Mouse (Mus musculus): ENCODE measurements around the gene Cant1.

- TF ChIP-seq MAFK (IDR thresholded peaks at IDR 0.05; ENCODE audit: insufficient read depth, low read depth, low read length) (no peak), ZC3H11A (IDR thresholded peaks at IDR 0.05; ENCODE audit: borderline replicate concordance, low read depth, low read length) (no peak), CHD2 (IDR thresholded peaks at IDR 0.05; ENCODE audit: low read depth, low read length) (no peak), HCFC1 (IDR thresholded peaks at IDR 0.05; ENCODE audit: borderline replicate concordance, insufficient read depth, low read length) (no peak), ZNF384 (IDR thresholded peaks at IDR 0.05; ENCODE audit: low read depth, low read length) (no peak)
These were observed 56.4 kb downstream of the Cant1 start for GRCm38 (mm10) chr11:118362501-118362900.
